Mouse (Mus musculus): ENCODE results near the gene Ssmem1. TPM values are rescaled to one million over a fixed set of nuclear protein-coding genes. Genes with fewer than 3 reads are reported as not detected.
A peak's percentile ranks its signal among the peaks of the same experiment; 100 is the strongest.

Gene Ssmem1
- total and polyA plus RNA-seq, 3 experiments, result 0.16 TPM; not detected in 2

DNA sequence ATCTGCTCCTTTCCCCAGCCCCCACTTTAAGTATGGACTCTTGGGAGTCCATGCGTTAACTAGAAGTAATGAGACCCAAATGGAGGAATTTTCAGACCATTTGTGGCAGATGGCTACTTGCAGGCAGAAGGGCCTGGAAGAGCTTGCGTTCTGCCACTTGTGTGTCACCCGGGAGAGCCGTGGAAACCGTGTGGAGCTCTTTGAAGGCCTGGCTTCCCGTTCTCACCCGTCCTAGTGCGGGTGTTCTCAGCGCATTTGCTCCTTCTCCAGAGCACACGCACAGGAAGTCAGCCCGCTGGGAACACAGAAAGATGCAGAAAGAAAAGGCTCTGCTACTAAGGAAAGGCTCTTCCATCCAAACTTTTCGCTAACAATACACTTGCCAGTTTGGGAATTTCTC, 33.4 kb downstream of the Ssmem1 start:
- intact Hi-C loops (cut with DNase I), result no loop called here
- H3K27ac ChIP-seq, result no peak overlapping the region
- H3K4me3 ChIP-seq, result no peak overlapping the region
- no peaks in the 10 kb centered on the region for H3K36me3 ChIP-seq (ENCODE audit: control insufficient read depth, insufficient read depth, low read length)
- DNase-seq, result no peak
- no peaks in the 10 kb centered on the region for H3K27me3 ChIP-seq (ENCODE audit: control insufficient read depth, insufficient read depth, low read length)
- peaks cover 1% of the 10 kb centered on the region for H3K4me1 ChIP-seq (ENCODE audit: control insufficient read depth, insufficient read depth, low read length)
- no peaks in the 10 kb centered on the region for H3K79me2 ChIP-seq (replicated peaks; ENCODE audit: control insufficient read depth, insufficient read depth, low read length)
- 70% methylated on average over 12 of the region's 12 CpGs for WGBS
- H3K9ac ChIP-seq (ENCODE audit: low read depth, low read length), result no peak overlapping the region
- TF ChIP-seq CTCF (IDR thresholded peaks at IDR 0.05) (no peak), POLR2A (IDR thresholded peaks at IDR 0.05; ENCODE audit: insufficient read depth, low read depth, low read length) (no peak), EP300 (IDR thresholded peaks at IDR 0.05; ENCODE audit: insufficient read depth, low read depth, low read length) (no peak)

DNA sequence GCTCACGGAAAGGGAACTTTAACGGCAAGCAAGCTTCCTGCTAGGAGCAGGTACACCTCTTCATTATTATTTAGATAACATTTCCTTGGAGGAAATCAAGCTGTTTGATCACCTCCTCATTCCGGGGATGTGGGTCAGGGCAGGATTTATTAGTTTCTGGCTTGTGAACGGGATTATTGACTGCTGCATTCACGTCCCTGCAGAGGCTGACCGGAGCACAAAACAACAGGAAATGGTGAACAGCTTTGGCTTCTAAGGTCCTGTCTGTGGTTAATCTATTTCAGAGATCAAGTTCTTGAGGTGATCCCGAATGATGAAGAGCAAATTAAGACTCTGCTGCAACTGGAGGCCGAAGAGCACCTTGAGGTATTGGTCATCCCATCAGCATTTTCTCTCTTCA, 34.2 kb downstream of the Ssmem1 start:
- no peak overlapping the region for H3K4me3 ChIP-seq
- H3K27ac ChIP-seq, result no peak overlapping the region
- intact Hi-C loops (cut with DNase I), result no loop called here
- H3K27me3 ChIP-seq (ENCODE audit: control insufficient read depth, insufficient read depth, low read length), result no peaks in the 10 kb centered on the region
- no peaks in the 10 kb centered on the region for H3K36me3 ChIP-seq (ENCODE audit: control insufficient read depth, insufficient read depth, low read length)
- no peak for DNase-seq
- 53% methylated on average over 8 of the region's 8 CpGs for WGBS
- no peaks in the 10 kb centered on the region for H3K79me2 ChIP-seq (replicated peaks; ENCODE audit: control insufficient read depth, insufficient read depth, low read length)
- TF ChIP-seq POLR2A (IDR thresholded peaks at IDR 0.05; ENCODE audit: insufficient read depth, low read depth, low read length) (no peak), EP300 (IDR thresholded peaks at IDR 0.05; ENCODE audit: insufficient read depth, low read depth, low read length) (no peak), CTCF (IDR thresholded peaks at IDR 0.05) (no peak)
- H3K9ac ChIP-seq (ENCODE audit: low read depth, low read length), result no peak overlapping the region
- H3K4me1 ChIP-seq (ENCODE audit: control insufficient read depth, insufficient read depth, low read length), result peaks cover 1% of the 10 kb centered on the region

DNA sequence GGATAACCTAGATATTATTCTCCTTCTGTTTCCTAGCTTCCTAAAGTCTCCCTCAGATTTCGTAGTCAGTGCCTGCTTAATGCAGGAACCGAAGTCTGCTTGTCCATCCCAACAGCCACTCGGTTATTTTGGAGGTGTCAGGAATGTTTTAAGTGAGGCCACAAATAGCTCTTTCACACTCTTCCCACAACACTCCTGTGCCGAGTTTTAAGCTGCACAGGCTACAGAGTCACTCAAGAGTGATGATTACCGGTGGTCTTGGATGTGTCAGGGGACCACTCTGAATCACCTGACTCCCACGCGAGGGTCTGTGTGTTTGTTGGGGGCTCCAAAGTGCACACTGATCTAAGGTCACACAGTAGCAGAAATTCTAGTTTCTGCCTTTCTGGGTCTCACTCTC, 36.0 kb downstream of the Ssmem1 start:
- H3K4me1 ChIP-seq (ENCODE audit: control insufficient read depth, insufficient read depth, low read length), result peaks cover 1% of the 10 kb centered on the region
- H3K79me2 ChIP-seq (replicated peaks; ENCODE audit: control insufficient read depth, insufficient read depth, low read length), result no peaks in the 10 kb centered on the region
- intact Hi-C loops (cut with DNase I), result no loop called here
- no peak overlapping the region for H3K4me3 ChIP-seq
- H3K9ac ChIP-seq (ENCODE audit: low read depth, low read length), result no peak overlapping the region
- TF ChIP-seq POLR2A (IDR thresholded peaks at IDR 0.05; ENCODE audit: insufficient read depth, low read depth, low read length) (no peak), EP300 (IDR thresholded peaks at IDR 0.05; ENCODE audit: insufficient read depth, low read depth, low read length) (no peak), CTCF (IDR thresholded peaks at IDR 0.05) (no peak)
- H3K36me3 ChIP-seq (ENCODE audit: control insufficient read depth, insufficient read depth, low read length), result no peaks in the 10 kb centered on the region
- H3K27ac ChIP-seq, result no peak overlapping the region; the same call in 1 of the 2 replicates
- no peaks in the 10 kb centered on the region for H3K27me3 ChIP-seq (ENCODE audit: control insufficient read depth, insufficient read depth, low read length)
- WGBS, result 68% methylated on average over 7 of the region's 7 CpGs
- no peak for DNase-seq

DNA sequence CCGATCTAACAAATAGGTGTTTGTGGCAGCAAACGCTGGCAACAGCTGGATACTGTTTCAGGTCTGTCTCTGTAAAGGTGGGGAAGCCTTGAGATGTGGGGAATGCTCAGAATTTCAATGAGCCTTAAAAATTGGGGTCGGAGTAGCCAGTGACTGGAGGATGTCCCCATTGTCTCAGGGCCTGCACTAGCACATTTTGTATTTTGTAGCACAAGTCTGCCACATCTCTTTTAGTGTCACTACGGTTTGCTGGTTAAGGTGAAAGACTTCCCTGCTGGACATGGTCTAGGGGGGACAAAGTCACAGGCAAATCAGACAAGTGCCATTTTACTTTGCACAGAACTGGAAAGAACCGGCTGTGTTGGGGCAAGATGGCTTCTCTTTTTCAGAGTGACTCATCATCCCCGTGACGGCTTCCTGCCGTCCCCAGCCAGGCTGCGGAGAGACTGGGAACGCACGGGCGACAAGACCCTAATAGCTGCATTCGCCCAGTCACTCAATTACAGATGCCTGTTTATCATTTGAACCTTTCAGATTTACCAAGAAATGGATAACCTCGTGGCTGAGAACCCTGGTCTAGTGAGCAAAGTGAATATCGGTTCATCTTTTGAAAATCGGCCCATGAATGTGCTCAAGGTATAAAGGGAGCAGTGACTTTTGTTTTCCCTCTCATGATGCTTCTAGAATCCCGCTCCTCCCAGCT, 37.1 kb downstream of the Ssmem1 start:
- 36% methylated on average over 17 of the region's 17 CpGs for WGBS
- DNase-seq, result peak in 1 of 2 experiments; percentile 20

DNA sequence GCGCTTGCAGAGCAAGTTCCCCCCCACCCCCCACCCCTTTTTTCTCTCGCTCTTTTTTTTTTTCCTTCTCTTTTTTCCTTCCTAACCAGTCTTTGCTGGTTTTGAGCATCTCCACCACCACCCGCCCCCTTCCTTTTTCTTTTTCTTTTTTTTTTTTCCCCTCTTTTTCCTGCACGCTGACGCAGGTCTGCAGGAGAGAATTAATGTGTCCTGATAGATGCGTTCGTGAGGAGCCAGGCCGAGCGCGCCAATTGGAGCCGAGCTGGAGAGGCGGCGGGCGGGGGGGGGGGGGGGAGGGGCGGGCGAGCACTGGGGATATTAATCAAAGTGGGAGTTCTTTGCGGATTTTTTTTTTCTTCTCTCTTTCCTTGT, 37.6 kb downstream of the Ssmem1 start:
- TF ChIP-seq EP300 (IDR thresholded peaks at IDR 0.05; ENCODE audit: insufficient read depth, low read depth, low read length) (no peak), POLR2A (IDR thresholded peaks at IDR 0.05; ENCODE audit: insufficient read depth, low read depth, low read length) (no peak), CTCF (IDR thresholded peaks at IDR 0.05) (no peak)
- Histone ChIP-seq H3K4me3 (peak overlapping the region; percentile 14; the same call in 1 of the 2 replicates), H3K27me3 (ENCODE audit: control insufficient read depth, insufficient read depth, low read length) (no peaks in the 10 kb centered on the region), H3K9ac (ENCODE audit: low read depth, low read length) (no peak overlapping the region), H3K36me3 (ENCODE audit: control insufficient read depth, insufficient read depth, low read length) (no peaks in the 10 kb centered on the region), H3K79me2 (replicated peaks; ENCODE audit: control insufficient read depth, insufficient read depth, low read length) (no peaks in the 10 kb centered on the region), H3K27ac (no peak overlapping the region), H3K4me1 (ENCODE audit: control insufficient read depth, insufficient read depth, low read length) (peaks cover 1% of the 10 kb centered on the region)
- DNase-seq, result no peak
- intact Hi-C loops (cut with DNase I), result no loop called here
- 3% methylated on average over 17 of the region's 17 CpGs for WGBS

More for the DNA sequence above, 37.1 kb downstream of the Ssmem1 start:
- intact Hi-C loops (cut with DNase I), result no loop called here
- Histone ChIP-seq H3K9ac (ENCODE audit: low read depth, low read length) (no peak overlapping the region), H3K36me3 (ENCODE audit: control insufficient read depth, insufficient read depth, low read length) (no peaks in the 10 kb centered on the region), H3K27me3 (ENCODE audit: control insufficient read depth, insufficient read depth, low read length) (no peaks in the 10 kb centered on the region), H3K79me2 (replicated peaks; ENCODE audit: control insufficient read depth, insufficient read depth, low read length) (no peaks in the 10 kb centered on the region), H3K4me1 (ENCODE audit: control insufficient read depth, insufficient read depth, low read length) (peaks cover 1% of the 10 kb centered on the region), H3K4me3 (peak overlapping the region; percentile 14; the same call in 1 of the 2 replicates), H3K27ac (no peak overlapping the region)
- TF ChIP-seq EP300 (IDR thresholded peaks at IDR 0.05; ENCODE audit: insufficient read depth, low read depth, low read length), result no peak
- no peak for TF ChIP-seq POLR2A (IDR thresholded peaks at IDR 0.05; ENCODE audit: insufficient read depth, low read depth, low read length)
- TF ChIP-seq CTCF (IDR thresholded peaks at IDR 0.05), result no peak

DNA sequence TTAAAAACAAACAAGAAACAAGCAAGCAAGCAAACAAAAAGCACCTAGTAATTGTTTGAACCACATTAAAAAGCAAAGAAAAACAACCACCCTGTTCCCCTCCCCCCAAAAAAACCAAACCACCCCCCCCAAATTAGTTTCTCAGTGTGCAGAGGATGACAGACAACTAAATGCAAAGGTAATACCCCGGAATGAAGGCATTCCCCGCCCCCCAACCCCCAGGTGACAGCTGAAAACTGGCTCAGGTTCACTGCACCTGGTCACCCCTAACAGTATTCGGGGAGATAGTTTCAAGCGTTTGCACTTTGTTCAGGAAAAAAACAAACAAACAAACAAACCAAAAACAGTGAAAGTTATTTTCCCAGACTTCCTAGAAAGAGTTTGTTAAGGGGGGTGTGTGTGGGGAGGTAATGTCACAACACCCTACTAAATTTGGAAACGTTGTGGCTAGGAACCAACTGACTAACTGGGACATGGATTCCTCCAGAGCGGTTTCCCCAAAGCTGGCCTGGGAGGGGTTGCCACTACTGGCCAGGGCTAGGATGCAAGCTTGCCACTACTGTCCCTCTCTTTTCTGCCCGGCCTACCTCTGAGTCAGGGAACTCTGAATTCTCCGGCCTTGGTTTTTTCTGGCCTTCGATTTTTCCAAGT, 38.1 kb downstream of the Ssmem1 start:
- Histone ChIP-seq H3K27ac (no peak overlapping the region), H3K27me3 (ENCODE audit: control insufficient read depth, insufficient read depth, low read length) (no peaks in the 10 kb centered on the region), H3K4me3 (no peak overlapping the region), H3K9ac (ENCODE audit: low read depth, low read length) (no peak overlapping the region), H3K36me3 (ENCODE audit: control insufficient read depth, insufficient read depth, low read length) (no peaks in the 10 kb centered on the region), H3K79me2 (replicated peaks; ENCODE audit: control insufficient read depth, insufficient read depth, low read length) (no peaks in the 10 kb centered on the region), H3K4me1 (ENCODE audit: control insufficient read depth, insufficient read depth, low read length) (peaks cover 1% of the 10 kb centered on the region)
- TF ChIP-seq POLR2A (IDR thresholded peaks at IDR 0.05; ENCODE audit: insufficient read depth, low read depth, low read length), result no peak
- 0 out of 2 replicates have a peak, but pooled peaks have one; percentile 9 for TF ChIP-seq EP300 (IDR thresholded peaks at IDR 0.05; ENCODE audit: insufficient read depth, low read depth, low read length)
- TF ChIP-seq CTCF (IDR thresholded peaks at IDR 0.05), result no peak
- 47% methylated on average over 9 of the region's 9 CpGs for WGBS
- intact Hi-C loops (cut with DNase I), result no loop called here
- peak; percentile 48 to 64 for DNase-seq
